Mouse (Mus musculus): Measurements from ENCODE around the gene Kcnmb2. TPM values are rescaled to one million over a fixed set of nuclear protein-coding genes. Genes with fewer than 3 reads are reported as not detected.
A peak's percentile ranks its signal among the peaks of the same experiment; 100 is the strongest.

Gene Kcnmb2
- polyA plus RNA-seq, 1 experiment from 2014 or later: 30.0 TPM

GRCm38 (mm10) chr3:32149851-32150570, 247.7 kb downstream of the Kcnmb2 start:
- no peaks in the 10 kb centered on the region for H3K9me3 ChIP-seq
- H3K4me1 ChIP-seq (replicated peaks): peaks cover 7% of the 10 kb centered on the region
- H3K4me3 ChIP-seq: no peak overlapping the region
- H3K36me3 ChIP-seq: no peaks in the 10 kb centered on the region
- H3K27me3 ChIP-seq: no peaks in the 10 kb centered on the region
- peak; percentile 50; the same call in 1 of the 2 replicates for ATAC-seq (ENCODE audit: low read depth)
- WGBS: 55% methylated on average over 14 of the region's 14 CpGs
- H3K9ac ChIP-seq: no peak overlapping the region
- H3K27ac ChIP-seq (replicated peaks): no peak overlapping the region
- H3K4me2 ChIP-seq: no peak overlapping the region

DNA sequence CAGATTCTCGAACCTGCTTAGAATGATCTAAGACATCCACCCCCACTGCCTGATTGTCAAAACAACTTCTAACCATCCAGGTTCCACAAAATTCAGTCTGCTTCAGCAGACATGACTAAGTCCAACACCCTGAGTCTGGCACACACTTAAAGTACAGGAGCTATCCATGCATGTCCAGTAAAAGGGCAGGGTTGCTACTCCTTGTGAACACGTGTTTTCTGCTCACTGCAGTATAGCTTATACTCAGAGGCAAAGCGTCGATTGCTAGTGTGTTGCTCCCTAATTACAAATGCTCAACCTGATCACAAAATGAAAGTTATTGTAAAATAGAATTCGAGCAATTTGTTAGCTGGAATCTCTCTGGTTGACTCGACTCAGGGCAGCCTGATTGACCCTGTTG, 278.2 kb downstream of the Kcnmb2 start:
- H3K27me3 ChIP-seq: no peaks in the 10 kb centered on the region
- no peaks in the 10 kb centered on the region for H3K4me1 ChIP-seq (replicated peaks)
- no peaks in the 10 kb centered on the region for H3K36me3 ChIP-seq
- no peak overlapping the region for H3K27ac ChIP-seq (replicated peaks)
- H3K4me3 ChIP-seq: no peak overlapping the region
- H3K9ac ChIP-seq: no peak overlapping the region
- no peak for ATAC-seq (ENCODE audit: low read depth)
- WGBS: 71% methylated on average over 6 of the region's 6 CpGs
- no peak overlapping the region for H3K4me2 ChIP-seq
- H3K9me3 ChIP-seq: no peaks in the 10 kb centered on the region

DNA sequence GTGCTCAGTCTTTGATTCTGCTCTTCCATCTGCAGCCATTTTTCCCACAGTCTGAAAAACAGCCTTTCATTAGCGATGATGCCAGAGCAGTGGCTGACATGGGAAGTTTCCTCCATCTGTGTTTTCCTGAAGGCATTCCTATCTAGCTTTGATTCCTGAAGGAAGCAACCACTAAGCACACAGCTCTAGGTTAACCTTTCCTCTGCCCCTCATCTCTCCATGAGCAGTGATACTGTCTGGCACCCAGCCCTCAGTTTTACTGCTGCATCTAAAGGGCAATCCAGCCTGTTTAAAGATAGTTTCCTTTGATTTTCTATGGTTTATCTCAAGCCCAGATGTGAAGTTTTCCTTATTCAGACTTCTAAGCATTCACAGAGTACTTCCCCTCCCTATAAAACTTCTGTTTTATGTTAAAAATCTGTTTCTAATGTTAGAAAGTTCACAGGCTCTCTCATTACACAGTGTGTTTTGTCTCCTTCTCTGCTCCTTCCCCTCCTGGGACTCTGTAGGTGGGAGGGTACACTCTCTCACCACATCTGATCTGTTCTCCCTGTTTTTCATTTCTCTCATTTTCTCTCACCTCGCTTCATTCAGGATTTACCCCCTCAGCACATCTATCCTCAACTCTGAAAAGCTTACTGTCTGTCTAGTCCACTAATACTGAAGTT, 283.7 kb downstream of the Kcnmb2 start:
- Histone ChIP-seq H3K36me3 (no peaks in the 10 kb centered on the region), H3K9me3 (no peaks in the 10 kb centered on the region), H3K4me3 (no peak overlapping the region), H3K4me1 (replicated peaks) (peaks cover 18% of the 10 kb centered on the region), H3K27me3 (no peaks in the 10 kb centered on the region), H3K27ac (replicated peaks) (no peak overlapping the region), H3K4me2 (no peak overlapping the region), H3K9ac (no peak overlapping the region)
- no peak for ATAC-seq (ENCODE audit: low read depth)
- WGBS: 81% methylated on average over 2 of the region's 2 CpGs

GRCm38 (mm10) chr3:32188521-32188920, 286.2 kb downstream of the Kcnmb2 start:
- WGBS: 33% methylated on average over 5 of the region's 5 CpGs
- ATAC-seq (ENCODE audit: low read depth): no peak
- Histone ChIP-seq H3K27me3 (no peaks in the 10 kb centered on the region), H3K27ac (replicated peaks) (no peak overlapping the region), H3K9ac (no peak overlapping the region), H3K36me3 (no peaks in the 10 kb centered on the region), H3K9me3 (no peaks in the 10 kb centered on the region), H3K4me1 (replicated peaks) (peaks cover 18% of the 10 kb centered on the region), H3K4me2 (no peak overlapping the region), H3K4me3 (no peak overlapping the region)

DNA sequence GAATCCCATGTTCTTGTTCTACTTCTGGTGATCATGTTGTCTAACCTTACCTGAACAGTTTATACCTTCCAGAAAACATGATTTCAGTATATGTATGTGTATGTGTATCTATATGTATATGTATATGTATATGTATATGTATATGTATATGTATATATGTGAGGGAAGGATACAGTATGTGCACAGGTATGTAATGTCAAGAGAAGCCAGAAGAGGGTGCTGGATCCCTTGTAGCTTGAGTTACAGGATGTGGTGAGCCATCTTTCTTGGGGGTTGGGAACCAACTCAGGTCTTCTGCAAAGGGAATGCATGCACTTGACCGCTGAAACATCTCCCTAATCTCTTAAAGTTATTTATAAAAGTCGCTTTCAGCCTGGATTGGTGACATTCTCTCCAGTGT, 286.6 kb downstream of the Kcnmb2 start:
- Histone ChIP-seq H3K27ac (replicated peaks) (0 out of 2 replicates have a peak overlapping the region, but pooled peaks have one; percentile 50), H3K27me3 (no peaks in the 10 kb centered on the region)
- no peak for ATAC-seq (ENCODE audit: low read depth)

DNA sequence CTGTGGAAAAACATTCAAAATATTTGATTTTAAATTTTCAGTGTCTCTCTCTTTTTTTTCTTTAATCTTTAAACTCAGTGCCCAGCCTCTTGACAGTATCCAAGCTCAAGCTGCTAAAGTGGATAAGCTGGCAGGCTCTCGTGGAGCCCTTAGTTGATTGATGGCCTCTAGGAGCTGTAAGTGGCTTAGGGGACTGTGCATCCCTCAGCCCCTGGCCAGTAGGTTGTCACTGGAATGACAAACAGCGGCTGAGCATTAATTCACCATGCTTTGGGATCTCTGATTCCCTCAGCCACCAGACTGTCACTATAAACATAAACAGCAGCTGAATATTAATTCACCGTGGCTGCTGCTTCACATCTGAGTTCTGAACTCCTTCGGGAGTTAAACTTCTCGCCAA, 287.6 kb downstream of the Kcnmb2 start:
- Histone ChIP-seq H3K4me2 (no peak overlapping the region), H3K27ac (replicated peaks) (peak overlapping the region; percentile 50; the same call in 1 of the 2 replicates), H3K4me1 (replicated peaks) (peaks cover 18% of the 10 kb centered on the region), H3K27me3 (no peaks in the 10 kb centered on the region), H3K9ac (no peak overlapping the region), H3K9me3 (no peaks in the 10 kb centered on the region), H3K36me3 (no peaks in the 10 kb centered on the region), H3K4me3 (no peak overlapping the region)
- WGBS: 42% methylated on average over 5 of the region's 5 CpGs
- ATAC-seq (ENCODE audit: low read depth): peak; percentile 92

More for the DNA sequence above, 286.6 kb downstream of the Kcnmb2 start:
- H3K4me2 ChIP-seq: no peak overlapping the region
- H3K4me3 ChIP-seq: no peak overlapping the region
- 95% methylated on average over 2 of the region's 2 CpGs for WGBS
- no peaks in the 10 kb centered on the region for H3K9me3 ChIP-seq
- H3K36me3 ChIP-seq: no peaks in the 10 kb centered on the region
- peaks cover 18% of the 10 kb centered on the region for H3K4me1 ChIP-seq (replicated peaks)
- no peak overlapping the region for H3K9ac ChIP-seq

DNA sequence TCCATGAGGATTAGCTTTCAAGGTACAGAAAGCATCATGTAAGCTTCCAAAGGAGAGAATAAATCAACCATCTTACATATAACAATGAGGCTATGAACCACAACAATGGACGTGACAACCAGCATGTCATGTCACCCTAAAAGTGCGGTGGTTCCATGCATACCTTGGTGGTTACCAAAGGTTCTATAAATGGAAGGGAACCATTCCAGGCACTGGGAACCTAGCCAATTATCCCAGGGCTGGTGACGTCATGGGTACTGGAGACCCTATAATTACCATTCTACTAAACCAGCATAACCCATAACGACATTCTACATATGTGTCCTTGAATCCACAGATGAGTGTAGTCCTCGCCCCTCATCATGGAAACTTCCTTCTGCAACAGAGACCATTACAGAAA, 291.7 kb downstream of the Kcnmb2 start:
- WGBS: 90% methylated on average over 5 of the region's 5 CpGs
- ATAC-seq (ENCODE audit: low read depth): no peak
- Histone ChIP-seq H3K4me2 (no peak overlapping the region), H3K36me3 (no peaks in the 10 kb centered on the region), H3K4me3 (no peak overlapping the region), H3K9me3 (no peaks in the 10 kb centered on the region), H3K27ac (replicated peaks) (no peak overlapping the region), H3K4me1 (replicated peaks) (peaks cover 17% of the 10 kb centered on the region), H3K9ac (no peak overlapping the region), H3K27me3 (no peaks in the 10 kb centered on the region)

GRCm38 (mm10) chr3:32226755-32227154, 324.4 kb downstream of the Kcnmb2 start:
- Histone ChIP-seq H3K27ac (replicated peaks) (no peak overlapping the region), H3K9me3 (no peaks in the 10 kb centered on the region), H3K4me3 (no peak overlapping the region), H3K9ac (no peak overlapping the region), H3K4me2 (no peak overlapping the region), H3K36me3 (no peaks in the 10 kb centered on the region), H3K27me3 (no peaks in the 10 kb centered on the region), H3K4me1 (replicated peaks) (no peaks in the 10 kb centered on the region)
- 67% methylated on average over 2 of the region's 2 CpGs for WGBS
- ATAC-seq (ENCODE audit: low read depth): no peak

DNA sequence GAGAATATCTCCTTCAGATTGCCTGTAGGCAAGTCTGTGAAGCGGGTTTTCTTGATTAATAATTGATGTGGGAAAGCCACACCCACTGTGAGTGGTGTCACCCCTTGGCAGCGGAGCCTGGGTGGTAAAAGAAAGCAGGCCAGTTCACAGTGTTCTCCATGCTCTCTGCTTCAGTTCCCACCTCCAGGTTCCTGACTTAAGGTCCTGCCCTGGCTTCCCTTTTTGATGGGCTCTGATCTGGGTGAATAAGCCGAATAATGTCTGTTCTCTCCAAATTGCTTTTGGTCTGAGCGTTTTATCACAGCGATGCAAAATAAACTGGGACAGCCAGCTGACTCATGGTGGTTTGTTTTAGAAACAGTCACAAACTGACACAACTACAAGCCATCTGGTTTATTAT, 334.5 kb downstream of the Kcnmb2 start:
- Histone ChIP-seq H3K36me3 (no peaks in the 10 kb centered on the region), H3K9me3 (0 out of 2 replicates have a peak, but pooled peaks cover 3% of the 10 kb centered on the region), H3K9ac (no peak overlapping the region), H3K4me2 (no peak overlapping the region), H3K27ac (replicated peaks) (no peak overlapping the region), H3K4me3 (no peak overlapping the region), H3K27me3 (no peaks in the 10 kb centered on the region), H3K4me1 (replicated peaks) (no peaks in the 10 kb centered on the region)
- ATAC-seq (ENCODE audit: low read depth): no peak
- 81% methylated on average over 5 of the region's 5 CpGs for WGBS

Data from neural tube, embryonic 13.5 days (tissue).